Mouse (Mus musculus): Measurements from ENCODE around the gene Gm20814. TPM values are rescaled to one million over a fixed set of nuclear protein-coding genes. Genes with fewer than 3 reads are reported as not detected.
"Not testable (repeated sequence)": the region's sequence is repeated elsewhere in the genome, so short reads cannot be mapped to it uniquely, and the experiment has no call there.

Gm20814 gene
- polyA plus RNA-seq (2014; fragmentation: Nextera tagmentation; extraction: Ambion mirVana), result not detected in 2 replicates

DNA sequence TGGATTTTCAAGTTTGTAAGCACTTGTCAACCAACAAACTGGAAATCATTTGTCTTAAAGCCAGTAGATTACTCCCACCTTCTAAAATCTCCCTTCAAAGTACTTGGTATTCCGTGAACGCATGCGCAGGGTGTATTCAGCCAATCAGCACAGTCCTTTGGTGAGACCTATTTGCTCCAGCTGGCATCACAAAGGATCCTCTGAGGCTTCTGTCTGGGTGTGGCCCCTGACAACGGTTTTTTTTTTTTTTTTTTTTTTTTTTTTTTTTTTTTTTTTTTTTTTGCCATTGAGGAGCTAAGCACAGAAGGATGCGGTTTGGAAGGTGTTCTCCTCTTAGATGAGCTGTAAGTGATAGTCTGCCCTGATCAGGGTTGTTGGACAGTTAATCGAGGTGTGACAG, at the start of gene Gm20814:
TSS of gene Gm20814 (plus strand) at position 301 of the 400 bp plus-strand sequence.
- not testable (repeated sequence) for H3K4me3 ChIP-seq (replicated peaks; ENCODE audit: low read depth, low read length); H3K27me3 ChIP-seq (ENCODE audit: control insufficient read depth, insufficient read depth, low read length); H3K9ac ChIP-seq (replicated peaks; ENCODE audit: low read length); H3K9me3 ChIP-seq (ENCODE audit: control insufficient read depth, low read length); H3K4me2 ChIP-seq (ENCODE audit: low read length); DNase-seq; H3K4me1 ChIP-seq (ENCODE audit: control insufficient read depth, insufficient read depth, low read length); H3K27ac ChIP-seq (replicated peaks; ENCODE audit: low read depth, low read length); H3K36me3 ChIP-seq (ENCODE audit: control insufficient read depth, insufficient read depth, low read length); ATAC-seq (ENCODE audit: low FRiP score, low TSS enrichment)
- WGBS, result 67% methylated on average over 1 of the region's 6 CpGs
